Mouse (Mus musculus) embryonic facial prominence, embryonic 15.5 days (tissue): Measurements from ENCODE around the gene Qrfp. TPM values are rescaled to one million over a fixed set of nuclear protein-coding genes. Genes with fewer than 3 reads are reported as not detected.

Experiments used
- ATAC-seq: fragments of 200-750 bp; cut with Nextera tagmentation; 2 replicates; pipeline ENCODE4 v1.8.0; 2017; ENCODE audit warnings: low read depth, moderate TSS enrichment; ENCODE audit not compliant: insufficient number of reproducible peaks, low FRiP score, low TSS enrichment
- H3K27ac ChIP-seq: fragments of 300-500 bp; sonication (generic); replicated peaks from 2 replicates; pipeline ENCODE4 v1.5.1; 2015; ENCODE audit warnings: mild to moderate bottlenecking, inconsistent platforms
- H3K27me3 ChIP-seq: fragments of 300-500 bp; sonication (generic); 2 replicates; pipeline ENCODE4 v1.6.1; 2015; ENCODE audit warnings: inconsistent platforms
- H3K36me3 ChIP-seq: fragments of 300-500 bp; sonication (generic); 2 replicates; pipeline ENCODE4 v1.6.1; 2015; ENCODE audit warnings: mild to moderate bottlenecking, inconsistent platforms
- H3K4me1 ChIP-seq: fragments of 300-500 bp; sonication (generic); 2 replicates; pipeline ENCODE4 v1.6.1; 2015; ENCODE audit warnings: inconsistent platforms
- H3K4me2 ChIP-seq: fragments of 300-500 bp; sonication (generic); replicated peaks from 2 replicates; pipeline ENCODE4 v1.6.1; 2015; ENCODE audit warnings: mild to moderate bottlenecking, inconsistent platforms
- H3K4me3 ChIP-seq: fragments of 300-500 bp; sonication (generic); replicated peaks from 2 replicates; pipeline ENCODE4 v1.5.1; 2015; ENCODE audit warnings: mild to moderate bottlenecking, inconsistent platforms
- H3K9ac ChIP-seq: fragments of 300-500 bp; sonication (generic); 2 replicates; pipeline ENCODE4 v1.6.1; 2015; ENCODE audit warnings: inconsistent platforms
- H3K9me3 ChIP-seq: fragments of 300-500 bp; sonication (generic); replicated peaks from 2 replicates; pipeline ENCODE4 v1.6.1; 2016; ENCODE audit warnings: inconsistent platforms
- WGBS: fragments of 180-500 bp; shearing (Covaris S2); methylation state at CpG from one replicate; pipeline ENCODE4 v1.1.7; 2015; 5-methylcytosine and 5-hydroxymethylcytosine counted together
- polyA plus RNA-seq: library from polyadenylated mRNA; unstranded; fragments of >200 nt; fragmentation: Nextera tagmentation; extraction: Ambion mirVana; gene quantifications from 2 replicates; pipeline ENCODE4 v1.2.1, GENCODE M21; 2015

Gene Qrfp
- polyA plus RNA-seq, 1 experiment from 2014 or later: 0.07 TPM

GRCm38 (mm10) chr2:31836985-31837384 is 26.6 kb upstream of the Qrfp start:
- ATAC-seq: no peak
- H3K4me3 ChIP-seq: no peak overlapping the region
- H3K9me3 ChIP-seq: no peaks in the 10 kb centered on the region
- H3K27me3 ChIP-seq: peaks cover 13% of the 10 kb centered on the region; the same call in 1 of the 2 replicates
- no peak overlapping the region for H3K9ac ChIP-seq
- no peak overlapping the region for H3K27ac ChIP-seq
- 31% methylated on average over 6 of the region's 6 CpGs for WGBS
- no peak overlapping the region for H3K4me2 ChIP-seq
- H3K4me1 ChIP-seq: no peaks in the 10 kb centered on the region
- H3K36me3 ChIP-seq: no peaks in the 10 kb centered on the region

DNA sequence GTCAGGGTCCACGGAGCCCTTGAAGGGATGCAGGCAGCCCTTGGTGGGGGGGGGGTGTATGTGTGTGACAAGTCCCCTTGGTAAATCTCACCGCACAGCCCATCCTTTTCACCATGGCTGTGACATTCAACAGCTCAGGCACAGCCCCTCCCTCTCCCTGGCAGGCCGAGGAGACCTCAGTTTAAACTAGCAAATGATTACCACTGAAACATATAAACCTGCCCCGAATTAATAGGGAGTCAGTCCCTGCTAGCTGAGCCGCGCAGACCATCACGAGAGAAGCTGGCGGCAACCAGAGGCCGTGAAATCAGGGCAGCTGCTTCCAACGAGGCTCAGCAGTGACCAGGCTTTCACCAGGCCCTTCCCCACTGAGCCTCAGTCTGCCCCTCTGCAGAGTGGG is 25.7 kb upstream of the Qrfp start:
- peaks cover 9% of the 10 kb centered on the region; the same call in 1 of the 2 replicates for H3K27me3 ChIP-seq
- no peaks in the 10 kb centered on the region for H3K9me3 ChIP-seq
- no peak overlapping the region for H3K27ac ChIP-seq
- 69% methylated on average over 10 of the region's 10 CpGs for WGBS
- no peaks in the 10 kb centered on the region for H3K4me1 ChIP-seq
- no peaks in the 10 kb centered on the region for H3K36me3 ChIP-seq
- H3K4me3 ChIP-seq: no peak overlapping the region
- no peak overlapping the region for H3K4me2 ChIP-seq
- no peak overlapping the region for H3K9ac ChIP-seq
- ATAC-seq: no peak

DNA sequence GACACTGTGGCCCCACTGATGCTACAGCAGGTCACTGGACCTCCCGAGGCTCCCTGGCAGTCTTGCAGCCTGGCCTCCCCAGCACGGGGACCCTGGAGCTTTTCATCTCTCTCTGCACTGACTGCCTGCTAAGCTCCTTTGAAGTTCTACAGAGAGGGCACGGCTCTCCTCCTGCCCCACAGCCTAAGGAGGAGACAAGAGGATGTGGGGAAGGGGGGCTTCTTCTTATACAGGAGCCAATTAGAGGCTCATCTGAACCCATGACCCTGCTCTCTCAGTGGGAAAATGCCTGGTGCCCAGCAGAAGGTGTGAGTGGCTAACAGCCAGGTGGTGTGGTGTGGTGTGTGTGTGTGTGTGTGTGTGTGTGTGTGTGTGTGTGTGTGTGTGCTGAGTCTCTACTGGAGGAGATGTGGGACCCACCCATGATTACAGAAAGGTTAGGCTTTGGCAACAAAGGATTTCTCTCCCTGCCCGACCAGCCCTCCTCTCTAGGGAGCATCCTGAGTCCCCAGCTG is 18.0 kb upstream of the Qrfp start:
- H3K4me3 ChIP-seq: no peak overlapping the region
- H3K27me3 ChIP-seq: 0 out of 2 replicates have a peak, but pooled peaks cover under 1% of the 10 kb centered on the region
- WGBS: 12% methylated on average over 4 of the region's 4 CpGs
- ATAC-seq: no peak
- no peak overlapping the region for H3K4me2 ChIP-seq
- no peak overlapping the region for H3K9ac ChIP-seq
- H3K9me3 ChIP-seq: no peaks in the 10 kb centered on the region
- H3K4me1 ChIP-seq: peaks cover 26% of the 10 kb centered on the region
- H3K36me3 ChIP-seq: no peaks in the 10 kb centered on the region
- no peak overlapping the region for H3K27ac ChIP-seq

GRCm38 (mm10) chr2:31827877-31828276 is 17.5 kb upstream of the Qrfp start:
- WGBS: 30% methylated on average over 7 of the region's 7 CpGs
- peaks cover 31% of the 10 kb centered on the region for H3K4me1 ChIP-seq
- ATAC-seq: no peak
- peaks cover 4% of the 10 kb centered on the region; the same call in 1 of the 2 replicates for H3K27me3 ChIP-seq
- no peak overlapping the region for H3K4me2 ChIP-seq
- H3K9ac ChIP-seq: no peak overlapping the region
- no peaks in the 10 kb centered on the region for H3K36me3 ChIP-seq
- no peaks in the 10 kb centered on the region for H3K9me3 ChIP-seq
- H3K27ac ChIP-seq: no peak overlapping the region
- no peak overlapping the region for H3K4me3 ChIP-seq

- Histone ChIP-seq H3K9ac (no peak overlapping the region), H3K9me3 (no peaks in the 10 kb centered on the region), H3K36me3 (no peaks in the 10 kb centered on the region), H3K4me3 (no peak overlapping the region), H3K4me2 (no peak overlapping the region), H3K4me1 (peaks cover 39% of the 10 kb centered on the region), H3K27me3 (peaks cover 7% of the 10 kb centered on the region; the same call in 1 of the 2 replicates), H3K27ac (no peak overlapping the region)
- ATAC-seq: no peak
- WGBS: 73% methylated on average over 14 of the region's 14 CpGs
Measured at GRCm38 (mm10) chr2:31826094-31827085, 16.0 kb upstream of the Qrfp start.

DNA sequence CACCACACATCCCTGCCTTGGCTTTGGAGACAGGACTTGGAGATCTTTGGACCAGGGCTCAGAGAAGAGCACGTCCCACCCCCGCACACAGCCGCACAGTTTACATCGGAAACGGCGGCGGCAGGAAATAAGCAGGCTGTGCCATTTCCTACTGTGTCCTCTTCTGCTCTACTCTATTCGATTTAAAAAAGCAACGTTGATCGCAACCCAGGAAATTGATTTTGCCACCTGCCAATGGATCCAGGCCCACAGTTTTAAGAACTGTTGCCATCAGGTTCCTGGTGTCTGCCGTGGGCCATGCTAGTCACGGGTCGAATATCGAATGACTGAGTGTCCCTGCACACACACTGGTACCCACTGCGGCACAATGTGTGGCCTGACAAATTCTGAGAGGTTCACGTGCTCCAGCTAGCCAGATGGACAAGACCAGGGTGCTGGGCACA is 15.1 kb upstream of the Qrfp start:
- H3K9ac ChIP-seq: no peak overlapping the region
- H3K27me3 ChIP-seq: peaks cover 7% of the 10 kb centered on the region; the same call in 1 of the 2 replicates
- WGBS: 71% methylated on average over 16 of the region's 16 CpGs

DNA sequence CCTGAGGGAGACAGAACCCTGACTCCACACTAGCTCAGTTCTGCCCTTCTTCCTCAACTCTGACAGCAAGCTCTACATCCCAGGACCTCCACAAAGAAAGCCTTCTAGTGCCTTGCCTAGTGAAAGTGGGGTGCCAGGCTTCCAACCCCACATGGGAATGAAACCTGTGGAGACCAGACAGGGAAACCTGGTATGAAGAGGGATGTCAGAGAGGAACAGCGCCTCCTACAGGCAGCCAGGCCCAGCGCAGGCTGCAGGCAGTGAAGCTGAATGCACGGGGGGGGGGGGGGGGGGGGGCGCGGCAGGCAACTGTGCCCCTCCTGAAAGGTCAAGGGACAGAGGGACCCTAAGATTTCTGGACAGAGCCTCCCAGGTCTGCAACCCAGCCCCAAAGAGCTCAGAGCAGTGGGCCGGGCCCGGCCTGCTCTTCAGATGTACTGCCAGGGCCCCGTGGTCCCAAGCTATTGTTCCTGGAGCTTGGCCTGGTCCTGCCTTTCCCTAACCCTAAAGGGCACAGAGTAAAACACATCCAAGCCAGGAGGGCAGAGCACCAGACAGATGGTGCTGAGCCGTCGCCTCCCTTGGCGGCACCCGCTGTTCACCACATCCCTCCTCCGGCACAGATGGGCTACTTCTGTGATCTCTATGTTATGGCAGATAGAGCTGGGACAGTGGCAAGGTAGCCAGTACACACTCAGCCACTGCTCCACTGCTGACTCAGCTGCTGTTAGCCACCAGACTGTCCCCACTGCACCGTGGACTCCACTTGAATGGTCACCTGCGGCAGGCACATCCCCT is 13.8 kb upstream of the Qrfp start:
- ATAC-seq: no peak
- H3K36me3 ChIP-seq: no peaks in the 10 kb centered on the region
- H3K9me3 ChIP-seq: no peaks in the 10 kb centered on the region
- no peak overlapping the region for H3K4me3 ChIP-seq
- H3K4me2 ChIP-seq: no peak overlapping the region
- no peak overlapping the region for H3K9ac ChIP-seq
- H3K4me1 ChIP-seq: peaks cover 39% of the 10 kb centered on the region
- peaks cover 7% of the 10 kb centered on the region; the same call in 1 of the 2 replicates for H3K27me3 ChIP-seq
- WGBS: 77% methylated on average over 12 of the region's 15 CpGs
- no peak overlapping the region for H3K27ac ChIP-seq

More for the DNA sequence above, 15.1 kb upstream of the Qrfp start:
- no peak overlapping the region for H3K4me2 ChIP-seq
- H3K4me3 ChIP-seq: no peak overlapping the region
- no peak overlapping the region for H3K27ac ChIP-seq
- no peaks in the 10 kb centered on the region for H3K9me3 ChIP-seq
- peaks cover 39% of the 10 kb centered on the region for H3K4me1 ChIP-seq
- no peak for ATAC-seq
- H3K36me3 ChIP-seq: no peaks in the 10 kb centered on the region

DNA sequence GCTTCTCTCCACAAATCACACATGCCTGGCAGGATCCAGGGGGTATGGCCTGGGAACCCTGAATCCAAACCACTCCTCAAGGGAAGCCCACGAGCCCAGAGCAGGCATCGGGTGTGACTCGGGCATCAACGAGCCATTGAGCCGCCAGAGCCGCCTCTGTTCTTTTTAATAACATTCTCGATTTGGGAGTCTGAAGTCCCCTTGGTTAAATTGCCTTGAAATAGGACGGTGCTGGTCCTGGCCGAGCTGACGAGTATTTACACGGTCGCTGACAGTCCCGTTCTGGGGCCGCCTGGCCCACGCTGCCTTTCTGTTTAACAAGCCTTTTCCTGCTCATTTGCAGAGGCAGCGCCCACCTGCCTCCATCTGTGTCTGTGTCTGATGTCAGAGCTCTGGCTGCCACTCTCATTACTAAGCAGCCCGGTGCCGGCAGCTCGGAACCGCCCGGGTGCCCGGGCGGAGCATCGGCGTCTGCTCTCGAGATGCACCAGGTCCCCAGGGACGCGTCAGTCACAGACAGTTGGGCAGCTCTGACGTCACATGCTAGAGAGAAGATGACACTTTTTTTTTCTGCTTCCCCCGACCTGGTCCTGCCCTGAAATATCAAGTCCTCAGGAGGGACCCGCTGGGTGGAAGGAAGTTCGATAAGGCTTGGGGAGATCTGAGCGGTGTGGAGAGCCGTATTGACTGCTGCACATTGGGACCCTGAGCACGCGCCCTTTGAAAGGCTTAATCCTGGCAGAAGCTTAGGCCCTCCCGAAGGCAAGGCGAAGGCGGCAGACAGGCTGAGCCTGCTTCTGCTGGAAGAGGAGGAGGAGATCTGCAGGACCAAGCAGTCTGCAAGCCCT is 12.4 kb upstream of the Qrfp start:
- no peaks in the 10 kb centered on the region for H3K36me3 ChIP-seq
- 16% methylated on average over 39 of the region's 39 CpGs for WGBS
- H3K4me1 ChIP-seq: peaks cover 32% of the 10 kb centered on the region
- H3K27ac ChIP-seq: no peak overlapping the region
- peaks cover 7% of the 10 kb centered on the region; the same call in 1 of the 2 replicates for H3K27me3 ChIP-seq
- no peak overlapping the region for H3K9ac ChIP-seq
- H3K4me2 ChIP-seq: peak overlapping the region; percentile 38
- ATAC-seq: no peak
- H3K4me3 ChIP-seq: peak overlapping the region; percentile 18; the same call in 1 of the 2 replicates
- H3K9me3 ChIP-seq: no peaks in the 10 kb centered on the region

GRCm38 (mm10) chr2:31815367-31815766 is 5.0 kb upstream of the Qrfp start:
- ATAC-seq: no peak
- Histone ChIP-seq H3K27ac (no peak overlapping the region), H3K4me1 (peaks cover 3% of the 10 kb centered on the region), H3K9ac (no peak overlapping the region), H3K36me3 (no peaks in the 10 kb centered on the region), H3K4me2 (no peak overlapping the region), H3K27me3 (no peaks in the 10 kb centered on the region), H3K9me3 (no peaks in the 10 kb centered on the region), H3K4me3 (no peak overlapping the region)
- WGBS: 20% methylated on average over 5 of the region's 5 CpGs

DNA sequence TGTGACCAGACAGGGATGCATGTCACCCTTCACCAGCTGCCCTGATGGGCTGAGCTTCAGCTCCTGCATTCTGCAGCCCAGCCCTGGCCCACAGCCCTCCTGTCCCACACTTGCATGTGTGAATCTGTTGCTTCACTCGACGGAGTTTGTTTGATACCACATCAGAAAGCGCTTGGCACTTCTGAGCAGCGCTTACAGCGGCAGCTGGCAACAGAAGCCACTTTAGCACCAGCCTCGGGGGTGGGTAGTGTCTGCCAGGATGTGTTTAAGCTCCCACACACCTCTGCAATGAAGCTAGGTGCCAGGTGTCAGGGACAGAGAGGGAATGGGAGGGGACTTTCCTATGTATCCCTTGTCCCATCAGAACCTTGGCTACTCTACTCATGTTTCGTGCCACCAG is 4.3 kb upstream of the Qrfp start:
- no peak for ATAC-seq
- 76% methylated on average over 7 of the region's 7 CpGs for WGBS
- H3K27me3 ChIP-seq: no peaks in the 10 kb centered on the region

More for the DNA sequence above, 4.3 kb upstream of the Qrfp start:
- Histone ChIP-seq H3K27ac (no peak overlapping the region), H3K9ac (no peak overlapping the region), H3K36me3 (no peaks in the 10 kb centered on the region), H3K4me3 (no peak overlapping the region), H3K4me2 (no peak overlapping the region), H3K9me3 (no peaks in the 10 kb centered on the region), H3K4me1 (peaks cover 10% of the 10 kb centered on the region)
